Mouse (Mus musculus) adrenal gland, postnatal 10 days (tissue): ENCODE measurements at regions not wholly inside any gene's neighbourhood (a gene's known extent, or its start where the extent isn't known, plus 50 kb on each side); places are given as distances from the start of the nearest gene placed in this dataset.

Experiments
- DNase-seq: peaks from one replicate; pipeline ENCODE4 v3.0.0; 2021; ENCODE audit warnings: mixed read lengths

DNA sequence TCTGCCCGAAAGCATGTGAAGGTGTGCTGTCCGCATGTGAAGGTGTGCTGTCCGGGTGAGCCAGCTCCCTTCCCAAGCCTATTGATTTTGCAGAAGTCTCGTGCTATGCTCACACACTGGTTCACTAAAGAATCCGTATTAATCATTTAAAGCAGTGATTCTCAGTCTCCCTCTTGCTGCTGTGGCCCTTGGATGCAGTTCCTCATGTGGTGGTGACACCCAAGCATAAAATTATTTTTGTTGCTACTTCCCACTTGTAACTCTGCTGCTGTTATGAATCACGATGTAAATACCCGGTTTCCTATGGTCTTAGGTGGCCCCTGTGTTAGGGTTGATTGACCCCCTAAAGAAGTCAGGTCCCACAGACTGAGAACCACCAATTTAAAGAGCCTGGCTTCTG is 55.7 kb upstream of the Emb start:
- DNase-seq: no peak

DNA sequence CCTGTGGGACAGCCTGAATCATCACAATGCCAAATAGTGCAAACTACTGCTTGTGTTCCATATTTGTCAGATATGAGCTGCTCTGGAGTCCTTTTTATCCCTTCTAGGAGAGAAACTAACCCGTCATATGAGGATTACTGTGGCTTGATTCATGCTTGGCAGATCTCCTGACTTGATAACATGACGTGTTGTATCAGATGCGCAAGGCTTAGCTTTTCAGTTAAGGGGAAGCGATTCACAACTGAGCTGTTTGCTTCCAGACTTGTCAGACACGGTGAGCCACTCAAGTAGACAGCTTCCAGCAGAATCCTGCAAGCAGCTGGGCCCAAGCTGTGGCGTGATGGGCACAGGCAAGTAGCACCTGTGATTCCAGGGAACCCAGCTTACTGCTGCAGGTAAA is 64.5 kb upstream of the Emb start:
- peak; percentile 7 for DNase-seq

DNA sequence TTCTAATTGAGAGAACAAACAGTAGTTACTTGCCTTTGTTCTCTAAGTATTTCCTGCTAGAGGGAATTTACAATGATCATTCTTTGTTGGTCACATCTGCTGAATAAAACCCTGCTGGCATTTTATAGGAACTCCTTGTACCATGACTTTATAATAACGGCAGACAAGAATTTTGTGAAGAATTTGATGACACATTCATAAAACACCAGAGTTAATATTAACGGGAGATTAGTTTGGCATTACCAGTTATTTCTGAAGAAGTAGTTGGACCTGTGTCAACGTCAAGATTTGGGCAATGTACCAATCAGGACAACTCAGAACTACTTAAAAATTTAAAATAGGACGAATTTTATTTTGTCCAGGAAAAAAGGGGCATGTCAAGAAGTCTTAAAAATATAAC is 65.1 kb upstream of the Emb start:
- no peak for DNase-seq

DNA sequence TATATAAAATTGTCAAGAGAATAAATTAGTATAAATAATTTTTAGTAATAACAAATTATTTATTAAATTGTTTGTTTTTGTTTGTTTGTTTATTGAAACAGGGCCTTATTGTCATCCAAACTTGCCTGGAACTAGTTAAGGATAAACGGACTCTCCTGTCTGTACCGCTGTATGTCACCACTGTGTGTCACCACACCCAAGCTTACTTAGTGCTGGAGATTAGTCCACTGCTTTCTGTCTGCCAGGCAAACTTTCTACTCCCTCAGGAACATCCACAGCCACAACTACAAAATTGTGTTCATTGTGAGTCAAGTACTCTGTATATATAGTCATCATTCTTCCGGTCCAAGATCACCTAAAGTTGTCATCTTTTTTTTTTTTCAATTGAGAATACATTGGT is 74.0 kb upstream of the Emb start:
- DNase-seq: no peak

DNA sequence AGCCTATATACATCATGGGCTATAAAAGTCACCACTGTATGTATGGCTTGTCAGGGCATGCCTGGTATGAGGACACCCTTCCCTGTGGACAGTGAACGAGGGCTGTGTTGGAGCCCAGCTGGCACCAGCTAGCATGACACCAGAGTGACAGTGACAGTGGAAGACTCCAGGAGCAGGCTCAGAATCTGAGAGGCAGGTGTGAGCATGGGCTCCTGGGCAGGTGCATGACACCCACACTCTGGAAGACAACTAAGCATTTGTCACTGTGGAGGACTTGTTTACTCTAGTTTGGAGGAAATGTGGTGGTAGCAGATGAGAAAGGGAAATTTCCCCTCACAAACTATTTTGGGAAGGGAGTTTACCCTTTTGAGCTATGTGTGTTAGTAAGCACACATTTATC is 76.2 kb upstream of the Emb start:
- DNase-seq: no peak

DNA sequence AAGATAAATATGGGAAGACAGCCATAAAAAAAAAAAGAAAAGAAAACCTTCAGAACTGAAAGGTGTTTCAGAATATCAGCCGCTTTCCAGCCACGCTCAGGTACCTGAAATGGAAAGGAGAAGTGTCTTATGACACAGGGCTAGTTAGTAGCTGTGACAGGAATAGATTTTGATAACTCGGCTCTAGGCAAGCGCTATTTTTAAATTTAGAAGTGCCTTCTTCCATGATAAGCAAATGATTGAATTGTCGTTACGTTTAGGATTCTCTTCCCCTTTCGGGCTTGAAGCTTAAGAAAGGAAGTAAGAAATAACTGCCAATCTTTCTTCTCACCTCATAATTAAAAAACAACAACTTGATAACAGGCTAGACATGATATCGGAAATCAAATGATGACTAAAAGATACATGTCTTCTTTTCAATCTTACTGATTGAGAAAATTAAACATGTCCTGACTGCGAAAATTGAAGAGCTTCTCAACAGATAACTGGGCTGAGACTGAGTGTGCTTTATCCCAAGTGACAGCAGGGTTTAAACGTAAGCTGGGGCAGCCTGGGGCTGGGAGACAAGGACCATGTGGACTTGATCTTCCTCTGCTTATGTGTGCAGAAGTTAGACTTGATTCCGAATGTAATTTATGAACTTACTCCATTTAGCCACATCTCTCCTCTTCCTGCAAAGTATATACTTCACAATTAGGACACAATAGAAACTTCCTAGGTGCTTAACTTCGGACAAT is 80.4 kb upstream of the Emb start:
- DNase-seq: no peak

DNA sequence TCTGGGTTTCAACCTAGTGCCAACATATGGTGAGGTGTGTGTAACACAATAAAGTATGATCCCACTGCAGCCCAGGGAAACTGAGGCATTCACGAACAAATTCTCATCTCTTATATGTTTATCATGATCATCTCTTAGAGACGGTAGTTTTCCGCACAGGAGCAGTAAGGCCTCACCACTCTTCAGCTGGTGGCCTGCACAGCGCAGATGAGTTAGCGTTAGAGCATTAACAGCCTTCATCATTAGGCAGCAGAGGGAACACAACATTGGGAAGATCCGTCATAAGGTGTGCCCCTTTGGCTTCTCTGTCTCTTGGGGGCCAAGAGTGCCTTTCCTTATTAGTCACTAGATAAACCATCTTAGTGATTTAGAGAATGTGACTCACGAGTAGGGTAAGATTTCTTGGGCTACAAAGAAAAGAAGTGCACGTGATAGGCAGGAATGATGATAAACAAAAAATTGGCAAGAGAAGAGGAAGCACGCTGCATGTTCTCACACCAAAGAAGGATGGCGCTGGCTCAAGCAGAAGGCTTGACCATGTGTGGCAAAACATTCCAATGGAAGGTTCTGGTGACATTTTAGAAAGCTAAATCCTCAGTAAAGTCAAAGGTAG is 81.1 kb upstream of the Emb start:
- no peak for DNase-seq

DNA sequence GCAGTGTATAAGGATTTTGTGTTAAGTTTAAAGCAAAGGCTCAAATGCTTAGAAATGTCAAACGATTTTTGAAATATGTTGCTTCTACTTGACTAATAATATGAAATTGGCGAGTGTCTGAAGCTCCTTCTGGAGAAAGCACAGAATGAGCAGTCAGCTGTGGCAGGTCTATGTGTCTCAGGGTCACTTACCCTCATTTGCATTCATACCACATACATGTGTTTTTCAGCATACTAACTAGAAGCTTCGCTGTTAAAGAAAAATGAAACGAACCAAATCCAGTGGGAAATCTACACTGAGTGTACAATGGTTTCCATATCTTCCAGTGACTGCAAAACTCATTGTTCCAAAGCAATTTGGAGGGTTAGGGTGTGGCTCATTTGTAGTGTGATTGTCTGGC is 88.7 kb upstream of the Emb start:
- no peak for DNase-seq

DNA sequence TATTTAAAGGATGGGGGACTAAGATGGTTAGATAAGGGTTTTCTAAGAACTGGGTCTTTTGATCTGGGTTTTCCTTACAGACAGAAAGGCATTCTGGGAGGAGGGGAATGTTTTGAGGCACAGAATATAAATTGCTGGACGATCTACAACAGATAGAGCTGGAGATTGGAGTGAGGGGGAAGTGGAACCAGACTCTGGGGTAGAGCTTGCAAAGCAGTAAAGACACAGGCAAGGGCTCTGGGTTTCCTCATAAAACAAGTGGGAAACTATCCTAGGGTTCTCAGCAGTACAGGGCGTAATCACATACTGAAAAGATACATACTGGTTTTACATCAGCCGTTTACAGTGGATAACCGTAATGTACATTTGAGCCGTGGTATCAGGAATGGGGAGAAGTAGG is 89.5 kb upstream of the Parp8 start:
- no peak for DNase-seq

DNA sequence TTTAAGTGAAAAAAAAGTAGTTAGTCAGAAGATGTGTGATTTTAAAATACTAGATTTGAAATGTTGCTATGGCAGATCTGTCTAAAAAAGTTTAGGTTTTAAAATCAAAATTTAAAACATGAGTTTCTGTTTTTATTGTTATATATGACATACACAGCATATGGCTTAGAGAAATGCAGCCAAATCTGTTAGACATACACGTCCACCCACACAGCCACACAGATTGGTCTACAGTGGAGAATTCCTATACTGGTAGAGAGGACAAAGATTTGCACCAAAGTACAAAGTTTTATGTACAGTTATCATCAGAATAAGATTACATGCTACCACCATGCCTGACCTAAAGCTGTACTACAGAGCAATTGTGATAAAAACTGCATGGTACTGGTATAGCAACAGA is 87.1 kb upstream of the Parp8 start:
- no peak for DNase-seq

DNA sequence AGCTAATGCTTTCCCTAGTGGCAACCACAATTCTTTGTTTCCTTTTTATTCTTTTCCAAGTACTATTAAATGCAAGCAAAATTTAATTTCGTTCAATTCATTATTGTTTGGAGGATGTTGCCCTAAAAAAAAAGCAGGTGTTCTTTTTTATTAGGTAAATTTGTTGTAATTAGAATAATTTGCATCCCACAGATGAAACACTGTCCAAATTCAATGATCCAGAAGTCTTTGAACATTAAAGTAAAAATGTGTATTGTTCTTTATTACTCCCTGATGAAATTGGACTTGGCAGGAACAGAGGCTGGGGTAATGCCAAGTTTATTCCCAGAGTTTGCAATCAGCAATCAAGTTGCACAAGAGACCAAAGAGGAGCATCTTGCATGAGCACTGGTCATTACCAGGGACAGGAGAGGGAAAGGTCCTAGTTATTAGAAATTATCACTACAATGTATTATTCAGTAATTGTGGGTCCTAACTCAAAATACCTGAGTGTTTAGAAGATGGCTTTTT is 79.9 kb upstream of the Parp8 start:
- DNase-seq: peak; percentile 49

DNA sequence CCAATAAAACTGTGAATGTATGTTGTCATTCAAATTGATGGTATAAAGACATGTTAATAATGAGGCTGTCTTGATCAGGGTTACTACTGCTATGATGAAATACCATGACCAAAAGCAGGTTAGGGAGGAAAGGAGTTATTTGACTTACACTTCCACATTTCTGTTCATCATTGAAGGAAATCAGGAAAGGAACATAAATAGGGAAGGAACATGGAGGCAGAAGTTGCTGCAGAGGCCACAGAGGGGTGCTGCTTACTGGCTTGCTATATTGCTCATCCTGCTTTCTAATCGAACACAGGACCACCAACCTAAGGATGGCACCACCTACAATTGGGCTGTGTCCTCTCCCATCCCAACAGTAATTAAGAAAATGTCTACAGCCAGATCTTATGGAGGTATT is 69.4 kb upstream of the Parp8 start:
- DNase-seq: no peak

DNA sequence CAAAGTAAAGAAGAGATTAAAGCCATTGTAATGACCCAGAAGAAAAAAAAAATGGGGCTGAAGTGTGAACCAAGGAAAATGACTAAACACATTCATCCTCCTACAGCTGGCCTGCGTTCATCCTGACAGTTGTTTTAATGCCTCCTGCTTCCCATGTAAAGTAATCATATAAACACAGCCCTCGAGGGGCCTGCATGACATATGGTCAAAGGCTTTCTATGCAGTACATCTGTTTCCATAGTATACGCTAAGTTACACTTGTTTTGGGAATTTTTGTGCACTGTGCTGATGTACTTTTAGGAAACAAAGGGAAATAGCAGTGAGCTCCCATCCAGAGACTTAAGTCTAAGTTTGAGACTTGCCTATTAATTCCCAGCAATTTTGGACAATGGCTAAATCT is 63.3 kb upstream of the Parp8 start:
- DNase-seq: no peak

DNA sequence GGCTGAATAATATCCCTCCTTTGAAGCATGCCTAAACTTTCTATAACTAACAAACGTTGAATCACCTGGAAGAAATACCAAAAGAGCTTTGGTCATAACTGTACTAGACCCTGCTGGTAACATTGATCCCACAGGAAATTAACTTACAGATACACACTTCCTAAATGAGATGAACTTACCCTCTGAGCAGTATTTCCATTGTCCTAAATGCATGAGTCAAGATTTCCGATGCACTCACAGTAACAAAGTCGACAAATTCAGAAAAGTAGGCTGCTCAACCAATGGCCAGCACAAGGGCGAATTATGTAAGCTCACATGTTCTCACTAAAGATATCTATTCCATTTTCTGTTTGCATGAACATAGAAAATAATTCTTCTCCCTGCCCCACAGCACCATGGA is 57.4 kb upstream of the Parp8 start:
- no peak for DNase-seq

DNA sequence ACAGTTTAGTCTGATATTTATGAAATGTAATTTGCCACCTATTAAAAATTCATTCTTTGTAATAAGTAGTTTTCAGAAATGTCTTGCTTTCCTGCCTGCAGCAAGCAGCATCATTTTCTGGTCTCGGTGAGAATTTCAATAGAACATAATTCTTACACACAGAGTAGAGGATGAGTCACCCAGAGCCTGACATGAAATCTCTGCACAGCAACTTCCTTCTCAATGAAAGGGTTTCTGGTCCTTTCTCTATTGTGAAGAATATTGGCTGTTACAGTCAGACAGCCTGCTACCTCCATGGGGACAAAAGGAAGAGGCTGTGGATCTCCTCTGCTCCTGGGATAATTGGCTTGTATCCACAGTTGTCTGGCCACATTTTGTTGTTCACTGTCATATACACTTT is 54.0 kb upstream of the Parp8 start:
- no peak for DNase-seq
